Mouse (Mus musculus) heart, postnatal 0 days (tissue): ENCODE results near the gene Ubac1.

Source experiments
- CTCF ChIP-seq: IDR thresholded peaks from 2 replicates; pipeline ENCODE4 v1.5.1; 2016; ENCODE audit warnings: antibody characterized with exemption, control low read depth, low read depth
- EP300 ChIP-seq: IDR thresholded peaks from 2 replicates; pipeline ENCODE4 v1.6.1; 2016; ENCODE audit warnings: antibody characterized with exemption, low read depth

- TF ChIP-seq EP300 (no peak), CTCF (no peak)
Observed at GRCm38 (mm10) chr2:25987817-25988216, 33.7 kb downstream of the Ubac1 start.
